ENCODE assay signal across 8 mouse cellular contexts in the genomic region with DNA sequence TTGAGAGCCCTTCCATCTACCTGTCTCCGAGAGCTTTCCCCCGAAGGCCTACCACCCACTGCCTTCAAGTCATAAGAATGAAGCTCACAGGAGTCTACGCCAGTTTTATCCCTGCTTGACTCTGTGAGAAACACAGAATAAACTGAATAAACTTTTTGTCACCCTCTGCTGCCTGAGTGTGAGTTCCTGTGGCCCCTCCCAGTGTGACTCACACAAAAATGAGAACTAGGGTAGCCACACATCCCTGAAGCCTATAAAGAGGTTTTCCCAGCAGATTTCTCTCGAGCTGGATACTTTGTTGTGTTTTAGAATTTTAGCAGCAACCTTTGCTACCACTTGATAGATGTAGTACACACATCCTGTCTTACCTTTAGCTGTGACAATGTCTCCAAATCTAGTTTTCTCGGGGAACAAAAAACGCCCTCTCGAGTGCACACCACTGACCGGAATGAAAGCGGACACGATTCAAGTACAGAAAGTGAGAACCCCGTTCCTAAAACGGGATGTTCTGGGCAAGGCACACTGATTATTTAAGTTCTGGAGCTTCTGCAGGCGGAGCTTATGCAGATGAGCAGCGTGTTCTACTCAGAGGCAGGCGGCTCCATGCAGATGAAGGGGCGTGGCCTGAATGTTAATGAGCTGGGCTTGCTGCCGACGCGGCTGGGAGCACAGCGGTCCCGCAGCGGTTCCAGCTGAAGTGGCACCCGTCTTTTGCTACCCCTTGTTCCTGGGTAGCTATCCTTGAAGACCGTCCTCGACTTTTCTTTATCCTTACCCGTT. TPM values are rescaled to one million over a fixed set of nuclear protein-coding genes. Genes with fewer than 3 reads are reported as not detected.
A peak's percentile ranks its signal among the peaks of the same experiment; 100 is the strongest.
DNase-seq lines count a peak whose midpoint lies in the region; ATAC-seq and TF ChIP-seq lines count a peak whose summit lies in the region.

A gene (plus strand): TSS at position 631 of the 780 bp plus-strand sequence.

- DNase-seq in B cell, adult 2 months: peak; percentile 87 to 89
- DNase-seq in kidney, postnatal 14 days: peak; percentile 94
- DNase-seq in liver, embryonic 13.5 days: peak; percentile 88
- DNase-seq in natural killer cell, adult 2 months (ENCODE audit: low spot score in 2 of 2): peak; percentile 75 to 82

- H3K27ac ChIP-seq in bone marrow, adult 2 months (ENCODE audit: control insufficient read depth, insufficient read depth, low read depth, low read length, poor library complexity): peak within 1 kb of the TSS; percentile 78
- peak within 1 kb of the TSS in 1 of 2 experiments; percentile 24; a peak in 1 of 4 replicates for H3K27ac ChIP-seq in heart, embryonic 14.5 days (replicated peaks in 1 of 2; ENCODE audit: control insufficient read depth in 1 of 2, insufficient read depth in 1 of 2, low read depth in 2 of 2, low read length in 2 of 2)
- peak within 1 kb of the TSS; percentile 69 for H3K27ac ChIP-seq in liver, embryonic 13.5 days
- no peak within 1 kb of the TSS for H3K27ac ChIP-seq in stomach, embryonic 14.5 days (ENCODE audit: low read length)

- peak within 1 kb of the TSS; percentile 75 for H3K9ac ChIP-seq in heart, embryonic 14.5 days (ENCODE audit: low read length)
- H3K9ac ChIP-seq in liver, embryonic 13.5 days: peak within 1 kb of the TSS; percentile 82
- peak within 1 kb of the TSS; percentile 28; the same call in 1 of the 2 replicates for H3K9ac ChIP-seq in stomach, embryonic 14.5 days (replicated peaks; ENCODE audit: low read depth, low read length)

- peaks cover 12% of the 10 kb centered on the region for H3K36me3 ChIP-seq in erythroblast, embryonic 14.5 days (ENCODE audit: control insufficient read depth)
- H3K36me3 ChIP-seq in heart, embryonic 14.5 days (ENCODE audit: control insufficient read depth, insufficient read depth, low read length): peaks cover 2% of the 10 kb centered on the region; the same call in 1 of the 2 replicates
- no peaks in the 10 kb centered on the region for H3K36me3 ChIP-seq in liver, embryonic 13.5 days
- no peaks in the 10 kb centered on the region for H3K36me3 ChIP-seq in stomach, embryonic 14.5 days (ENCODE audit: control insufficient read depth, insufficient read depth, low read length)

- no peaks in the 10 kb centered on the region; the same call in 1 of the 2 replicates for H3K4me1 ChIP-seq in bone marrow, adult 2 months (ENCODE audit: control insufficient read depth, insufficient read depth, low read length)
- peaks cover 51% of the 10 kb centered on the region for H3K4me1 ChIP-seq in erythroblast, embryonic 14.5 days (ENCODE audit: control insufficient read depth)
- H3K4me1 ChIP-seq in heart, embryonic 14.5 days (ENCODE audit: control insufficient read depth in 2 of 2, insufficient read depth in 2 of 2, low read length in 2 of 2): peaks cover 19 to 35% of the 10 kb centered on the region in 2 experiments
- peaks cover 54% of the 10 kb centered on the region for H3K4me1 ChIP-seq in liver, embryonic 13.5 days (replicated peaks)
- peaks cover 23% of the 10 kb centered on the region for H3K4me1 ChIP-seq in stomach, embryonic 14.5 days (ENCODE audit: control insufficient read depth, insufficient read depth, low read length)

- peak within 1 kb of the TSS; percentile 54 for H3K4me3 ChIP-seq in bone marrow, adult 2 months (replicated peaks; ENCODE audit: control insufficient read depth, low read depth, low read length)
- peak within 1 kb of the TSS; percentile 77 for H3K4me3 ChIP-seq in erythroblast, embryonic 14.5 days (replicated peaks)
- peak within 1 kb of the TSS; percentile 48 to 54 for H3K4me3 ChIP-seq in heart, embryonic 14.5 days (ENCODE audit: control insufficient read depth in 1 of 2, insufficient read depth in 1 of 2, low read depth in 1 of 2, low read length in 2 of 2)
- H3K4me3 ChIP-seq in liver, embryonic 13.5 days (replicated peaks): peak within 1 kb of the TSS; percentile 69
- peak within 1 kb of the TSS; percentile 54 for H3K4me3 ChIP-seq in stomach, embryonic 14.5 days (ENCODE audit: low read depth, low read length)

- no peaks in the 10 kb centered on the region for H3K9me3 ChIP-seq in erythroblast, embryonic 14.5 days (ENCODE audit: control insufficient read depth, low read length)
- H3K9me3 ChIP-seq in heart, embryonic 14.5 days (ENCODE audit: control insufficient read depth, low read length): no peaks in the 10 kb centered on the region
- H3K9me3 ChIP-seq in liver, embryonic 13.5 days (replicated peaks): no peaks in the 10 kb centered on the region
- no peaks in the 10 kb centered on the region for H3K9me3 ChIP-seq in stomach, embryonic 14.5 days (ENCODE audit: control insufficient read depth, low read depth, low read length)

- TF ChIP-seq CTCF in bone marrow, adult 2 months (IDR thresholded peaks at IDR 0.05; ENCODE audit: control insufficient read depth, insufficient read depth, low read length): no peak

- WGBS in bone marrow, adult 2 months: 7% methylated on average over 26 of the region's 26 CpGs
- 9% methylated on average over 26 of the region's 26 CpGs for WGBS in heart, embryonic 14.5 days
- 9% methylated on average over 26 of the region's 26 CpGs for WGBS in liver, embryonic 13.5 days (ENCODE audit: insufficient replicate concordance)
- WGBS in stomach, embryonic 14.5 days: 10% methylated on average over 26 of the region's 26 CpGs

- H3K4me2 ChIP-seq in heart, embryonic 14.5 days (ENCODE audit: low read length): peak within 1 kb of the TSS; percentile 99
- peak within 1 kb of the TSS; percentile 90 for H3K4me2 ChIP-seq in liver, embryonic 13.5 days
- H3K4me2 ChIP-seq in stomach, embryonic 14.5 days (replicated peaks; ENCODE audit: low read depth, low read length): peak within 1 kb of the TSS; percentile 97

- TF ChIP-seq POLR2A in bone marrow, adult 2 months (IDR thresholded peaks at IDR 0.05; ENCODE audit: borderline replicate concordance, control insufficient read depth, low read depth, low read length): peak; percentile 39; the same call in 1 of the 2 replicates

- peak; percentile 37; the same call in 1 of the 2 replicates for ATAC-seq in heart, embryonic 14.5 days (ENCODE audit: insufficient number of reproducible peaks, insufficient read depth, low FRiP score, low read depth)
- peak; percentile 66 for ATAC-seq in liver, embryonic 13.5 days (ENCODE audit: low read depth)
- ATAC-seq in stomach, embryonic 14.5 days (ENCODE audit: insufficient number of reproducible peaks, insufficient read depth, low FRiP score, low read depth): peak; percentile 70; the same call in 1 of the 2 replicates

- H3K27me3 ChIP-seq in erythroblast, embryonic 14.5 days (ENCODE audit: control insufficient read depth): peaks cover 49% of the 10 kb centered on the region
- H3K27me3 ChIP-seq in heart, embryonic 14.5 days (ENCODE audit: control insufficient read depth, insufficient read depth, low read length): peaks cover 15% of the 10 kb centered on the region
- peaks cover 46% of the 10 kb centered on the region for H3K27me3 ChIP-seq in liver, embryonic 13.5 days
- H3K27me3 ChIP-seq in stomach, embryonic 14.5 days (ENCODE audit: control insufficient read depth, insufficient read depth, low read length): peaks cover 3% of the 10 kb centered on the region; the same call in 1 of the 2 replicates

RNA-seq across cellular contexts. Expression of the gene that starts here (rescaled TPM):
- polyA plus RNA-seq in bone marrow, adult 2 months (2011; ENCODE audit: insufficient read depth, insufficient read length, low replicate concordance, missing spikeins): not detected in 2 replicates
- polyA plus RNA-seq in erythroblast, embryonic 14.5 days (2012): not detected in 2 replicates
- 0.62 and 0.84 TPM in 2 replicates for polyA plus RNA-seq in heart, embryonic 14.5 days (2014; fragmentation: Nextera tagmentation; extraction: Ambion mirVana)
- 0.07 and 0.19 TPM in 2 replicates for polyA plus RNA-seq in liver, embryonic 13.5 days (2015; fragmentation: Nextera tagmentation; extraction: Ambion mirVana)
- 1.7 TPM in 2 replicates for polyA plus RNA-seq in stomach, embryonic 14.5 days (2014; fragmentation: Nextera tagmentation; extraction: Ambion mirVana)

Comparison
In these comparisons a context has a peak if more than half of its experiments do, and no peak if none do; other contexts are left out.
1. Peak in ATAC-seq, H3K4me3 ChIP-seq, H3K9ac ChIP-seq and H3K4me2 ChIP-seq in heart, embryonic 14.5 days; RNA of the gene not detected or under 1 TPM.
2. Peak in DNase-seq, ATAC-seq, H3K4me3 ChIP-seq, H3K27ac ChIP-seq, H3K9ac ChIP-seq and H3K4me2 ChIP-seq in liver, embryonic 13.5 days; RNA of the gene not detected or under 1 TPM.
3. H3K9ac ChIP-seq: peak in every context shown above with its lines; median percentile 82 in liver, embryonic 13.5 days; 75 in heart, embryonic 14.5 days; 28 in stomach, embryonic 14.5 days.